Mouse (Mus musculus) kidney, adult 9 months (tissue): ENCODE measurements at regions not wholly inside any gene's neighbourhood (a gene's known extent, or its start where the extent isn't known, plus 50 kb on each side); places are given as distances from the start of the nearest gene placed in this dataset.

Source experiments
- DNase-seq: peaks from one replicate; pipeline ENCODE4 v3.0.0; 2022

GRCm38 (mm10) chr7:110717104-110717503 is 50.9 kb upstream of the Ampd3 start:
- no peak for DNase-seq
